Mouse (Mus musculus): ENCODE data around the gene Slc36a3.

DNA sequence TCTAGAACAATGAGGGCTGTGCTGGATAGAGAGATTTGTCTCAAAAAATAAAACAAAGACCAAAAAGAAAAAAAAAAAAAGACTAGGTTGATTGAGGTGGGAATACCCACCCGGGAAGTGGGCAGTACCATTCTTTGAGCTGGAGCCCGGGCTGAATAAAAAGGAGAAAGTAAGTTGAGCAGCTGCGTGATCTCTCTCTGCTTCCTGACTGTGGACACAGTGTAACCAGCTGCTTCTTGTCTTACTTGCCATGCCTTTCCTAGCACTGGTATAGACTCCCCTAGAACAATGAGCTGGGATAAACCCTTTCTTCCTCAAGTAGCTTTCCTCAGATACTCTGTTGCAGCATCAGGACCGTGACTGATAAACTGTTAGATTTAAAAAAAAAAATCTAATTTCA, 10.0 kb downstream of the Slc36a3 start:
- TF ChIP-seq CTCF (IDR thresholded peaks at IDR 0.05; ENCODE audit: low read depth) (no peak), EP300 (IDR thresholded peaks at IDR 0.05; ENCODE audit: low read depth) (no peak)
